Mouse (Mus musculus): ENCODE measurements around the gene Chrna7. TPM values are rescaled to one million over a fixed set of nuclear protein-coding genes. Genes with fewer than 3 reads are reported as not detected.

Gene Chrna7
- polyA plus RNA-seq, 1 experiment, result not detected

GRCm38 (mm10) chr7:63189647-63190534 lies 22.5 kb downstream of the Chrna7 start:
- Histone ChIP-seq H3K79me2 (ENCODE audit: control insufficient read depth, insufficient read depth) (no peaks in the 10 kb centered on the region), H3K36me3 (ENCODE audit: control insufficient read depth, insufficient read depth) (no peaks in the 10 kb centered on the region), H3K27me3 (ENCODE audit: control insufficient read depth, insufficient read depth, insufficient read length) (no peaks in the 10 kb centered on the region), H3K4me3 (no peak overlapping the region), H3K4me2 (ENCODE audit: low read depth) (no peak overlapping the region), H3ac (ENCODE audit: control insufficient read depth, insufficient read length) (no peak overlapping the region)
- no peak for TF ChIP-seq E2F4 (IDR thresholded peaks at IDR 0.05; ENCODE audit: insufficient read depth)

DNA sequence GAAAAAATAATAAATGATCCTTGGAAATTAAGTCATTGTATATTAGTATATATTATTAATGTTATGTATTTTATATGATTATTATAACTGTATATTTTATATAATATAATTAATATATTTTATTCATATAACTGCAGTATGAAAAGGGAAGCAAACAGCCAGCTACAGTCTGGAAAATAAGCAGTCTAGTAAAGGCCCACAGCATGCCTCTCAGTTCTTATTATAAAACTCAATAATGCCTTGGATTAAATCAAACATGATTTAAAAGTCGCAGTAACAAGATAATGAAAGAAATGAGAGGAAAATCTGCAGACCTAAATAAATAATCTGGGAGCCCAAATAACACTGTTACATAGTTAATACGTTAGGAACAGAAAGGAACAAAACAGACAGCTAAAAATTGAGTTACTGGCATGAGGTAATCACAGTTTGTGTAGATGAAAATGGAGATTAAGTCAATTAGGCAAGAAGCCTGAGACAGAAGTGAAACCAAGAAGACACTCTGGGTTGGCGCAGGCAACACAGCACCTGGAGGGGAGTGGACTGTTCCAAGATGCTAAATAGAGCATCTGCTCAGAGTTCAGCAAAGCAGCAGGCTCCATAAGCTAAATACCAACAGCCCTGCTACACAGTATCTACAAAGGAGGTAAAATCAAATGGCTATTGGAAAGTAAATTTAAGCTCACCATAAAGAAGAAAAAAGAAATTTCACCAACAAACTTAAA lies 42.1 kb downstream of the Chrna7 start:
- Histone ChIP-seq H3K27me3 (ENCODE audit: control insufficient read depth, insufficient read depth, insufficient read length) (no peaks in the 10 kb centered on the region), H3K79me2 (ENCODE audit: control insufficient read depth, insufficient read depth) (no peaks in the 10 kb centered on the region), H3K4me2 (ENCODE audit: low read depth) (no peak overlapping the region), H3ac (ENCODE audit: control insufficient read depth, insufficient read length) (no peak overlapping the region), H3K4me3 (no peak overlapping the region), H3K36me3 (ENCODE audit: control insufficient read depth, insufficient read depth) (no peaks in the 10 kb centered on the region)
- TF ChIP-seq E2F4 (IDR thresholded peaks at IDR 0.05; ENCODE audit: insufficient read depth) (no peak), MAX (IDR thresholded peaks at IDR 0.05; ENCODE audit: low read depth) (no peak)

- Histone ChIP-seq H3K79me2 (ENCODE audit: control insufficient read depth, insufficient read depth) (no peaks in the 10 kb centered on the region), H3K27me3 (ENCODE audit: control insufficient read depth, insufficient read depth, insufficient read length) (no peaks in the 10 kb centered on the region), H3ac (ENCODE audit: control insufficient read depth, insufficient read length) (no peak overlapping the region), H3K4me3 (no peak overlapping the region), H3K36me3 (ENCODE audit: control insufficient read depth, insufficient read depth) (no peaks in the 10 kb centered on the region), H3K4me2 (ENCODE audit: low read depth) (no peak overlapping the region)
- TF ChIP-seq TCF12 (IDR thresholded peaks at IDR 0.05; ENCODE audit: insufficient read depth, poor library complexity, severe bottlenecking), result no peak
- no peak for TF ChIP-seq SRF (IDR thresholded peaks at IDR 0.05; ENCODE audit: control insufficient read depth, insufficient read length, low read depth)
- TF ChIP-seq REST (IDR thresholded peaks at IDR 0.05; ENCODE audit: insufficient read depth, insufficient read length), result no peak
- no peak for TF ChIP-seq MAX (IDR thresholded peaks at IDR 0.05; ENCODE audit: low read depth)
- no peak for TF ChIP-seq POLR2AphosphoS2 (IDR thresholded peaks at IDR 0.05; ENCODE audit: insufficient read length, low read depth)
- TF ChIP-seq MYOD1 (IDR thresholded peaks at IDR 0.05; ENCODE audit: control insufficient read depth in 1 of 3, insufficient read length in 2 of 3, low read depth in 2 of 3), result no peak
- no peak for TF ChIP-seq TCF3 (IDR thresholded peaks at IDR 0.05; ENCODE audit: insufficient read length, low read depth)
Observed at GRCm38 (mm10) chr7:63164617-63165016, 47.8 kb downstream of the Chrna7 start.

- Histone ChIP-seq H3K79me2 (ENCODE audit: control insufficient read depth, insufficient read depth) (no peaks in the 10 kb centered on the region), H3ac (ENCODE audit: control insufficient read depth, insufficient read length) (no peak overlapping the region), H3K4me2 (ENCODE audit: low read depth) (no peak overlapping the region), H3K36me3 (ENCODE audit: control insufficient read depth, insufficient read depth) (no peaks in the 10 kb centered on the region), H3K27me3 (ENCODE audit: control insufficient read depth, insufficient read depth, insufficient read length) (no peaks in the 10 kb centered on the region), H3K4me3 (no peak overlapping the region)
- no peak for TF ChIP-seq SRF (IDR thresholded peaks at IDR 0.05; ENCODE audit: control insufficient read depth, insufficient read length, low read depth)
- no peak for TF ChIP-seq POLR2A (IDR thresholded peaks at IDR 0.05; ENCODE audit: insufficient read length, low read depth)
- TF ChIP-seq E2F4 (IDR thresholded peaks at IDR 0.05; ENCODE audit: insufficient read depth), result no peak
- no peak for TF ChIP-seq USF1 (IDR thresholded peaks at IDR 0.05; ENCODE audit: low read depth)
- no peak for TF ChIP-seq REST (IDR thresholded peaks at IDR 0.05; ENCODE audit: insufficient read depth, insufficient read length)
Observed at GRCm38 (mm10) chr7:63162272-63162864, 50.0 kb downstream of the Chrna7 start.

DNA sequence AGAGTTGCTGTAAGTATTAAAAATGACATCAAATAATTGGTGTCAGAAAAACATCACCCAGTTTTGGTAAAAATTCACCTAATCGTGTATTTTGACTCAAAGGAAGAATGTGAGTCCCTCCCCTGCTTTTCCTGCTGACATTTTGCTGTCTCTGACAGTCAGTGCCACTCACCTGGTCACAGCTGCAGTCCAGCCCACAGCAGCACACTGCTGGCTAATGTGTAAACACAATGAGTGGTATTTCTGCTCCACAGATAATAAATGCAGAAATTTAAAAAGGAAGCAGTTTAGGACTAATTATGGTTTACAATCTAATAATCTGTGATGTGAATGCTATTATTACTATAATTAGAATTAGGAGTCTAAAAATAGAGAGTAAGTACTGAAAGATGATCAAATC lies 59.1 kb downstream of the Chrna7 start:
- Histone ChIP-seq H3K27me3 (ENCODE audit: control insufficient read depth, insufficient read depth, insufficient read length) (no peaks in the 10 kb centered on the region), H3K4me3 (no peak overlapping the region), H3ac (ENCODE audit: control insufficient read depth, insufficient read length) (no peak overlapping the region), H3K4me2 (ENCODE audit: low read depth) (no peak overlapping the region), H3K79me2 (ENCODE audit: control insufficient read depth, insufficient read depth) (no peaks in the 10 kb centered on the region), H3K36me3 (ENCODE audit: control insufficient read depth, insufficient read depth) (no peaks in the 10 kb centered on the region)
- no peak for TF ChIP-seq E2F4 (IDR thresholded peaks at IDR 0.05; ENCODE audit: insufficient read depth)
- TF ChIP-seq REST (IDR thresholded peaks at IDR 0.05; ENCODE audit: insufficient read depth, insufficient read length), result no peak
- TF ChIP-seq CEBPB (IDR thresholded peaks at IDR 0.05; ENCODE audit: insufficient read depth, poor library complexity, severe bottlenecking), result no peak
- TF ChIP-seq SRF (IDR thresholded peaks at IDR 0.05; ENCODE audit: control insufficient read depth, insufficient read length, low read depth), result no peak
- no peak for TF ChIP-seq MYOD1 (IDR thresholded peaks at IDR 0.05; ENCODE audit: control insufficient read depth in 1 of 3, insufficient read length in 2 of 3, low read depth in 2 of 3)

DNA sequence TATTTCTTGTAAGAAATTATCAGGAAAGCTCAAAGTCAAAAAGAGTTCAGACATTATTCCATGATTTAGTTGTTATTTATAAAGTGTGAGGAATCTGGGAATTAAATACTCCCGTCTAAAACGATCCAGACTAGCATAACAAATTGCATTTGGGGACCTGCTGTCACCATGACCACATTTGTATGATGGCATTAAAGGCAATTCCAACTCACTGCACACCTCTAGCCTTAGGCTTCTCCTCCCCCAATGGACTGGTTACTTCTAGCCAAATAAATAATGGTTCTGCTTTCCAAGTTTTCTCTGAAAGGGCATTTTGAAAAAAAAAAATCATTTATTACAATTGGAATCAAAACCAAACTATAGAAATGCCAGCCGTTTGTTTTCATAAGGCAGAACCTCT lies 63.6 kb downstream of the Chrna7 start:
- Histone ChIP-seq H3K79me2 (ENCODE audit: control insufficient read depth, insufficient read depth) (no peaks in the 10 kb centered on the region), H3K4me3 (no peak overlapping the region), H3K27me3 (ENCODE audit: control insufficient read depth, insufficient read depth, insufficient read length) (no peaks in the 10 kb centered on the region), H3ac (ENCODE audit: control insufficient read depth, insufficient read length) (no peak overlapping the region), H3K36me3 (ENCODE audit: control insufficient read depth, insufficient read depth) (no peaks in the 10 kb centered on the region), H3K4me2 (ENCODE audit: low read depth) (no peak overlapping the region)
- TF ChIP-seq CEBPB (IDR thresholded peaks at IDR 0.05; ENCODE audit: insufficient read depth, poor library complexity, severe bottlenecking), result no peak
- no peak for TF ChIP-seq REST (IDR thresholded peaks at IDR 0.05; ENCODE audit: insufficient read depth, insufficient read length)
- no peak for TF ChIP-seq MYOG (IDR thresholded peaks at IDR 0.05; ENCODE audit: control insufficient read depth in 1 of 3, insufficient read depth in 1 of 3, insufficient read length in 2 of 3, low read depth in 2 of 3)
- TF ChIP-seq TCF3 (IDR thresholded peaks at IDR 0.05; ENCODE audit: insufficient read length, low read depth), result no peak
- no peak for TF ChIP-seq POLR2A (IDR thresholded peaks at IDR 0.05; ENCODE audit: insufficient read length, low read depth)
- no peak for TF ChIP-seq TCF12 (IDR thresholded peaks at IDR 0.05; ENCODE audit: insufficient read depth, poor library complexity, severe bottlenecking)
- TF ChIP-seq E2F4 (IDR thresholded peaks at IDR 0.05; ENCODE audit: insufficient read depth), result no peak
- no peak for TF ChIP-seq MAX (IDR thresholded peaks at IDR 0.05; ENCODE audit: low read depth)
- no peak for TF ChIP-seq USF1 (IDR thresholded peaks at IDR 0.05; ENCODE audit: low read depth)
- TF ChIP-seq SRF (IDR thresholded peaks at IDR 0.05; ENCODE audit: control insufficient read depth, insufficient read length, low read depth), result no peak
- TF ChIP-seq POLR2AphosphoS2 (IDR thresholded peaks at IDR 0.05; ENCODE audit: insufficient read length, low read depth), result no peak
- TF ChIP-seq MYOD1 (IDR thresholded peaks at IDR 0.05; ENCODE audit: control insufficient read depth in 1 of 3, insufficient read length in 2 of 3, low read depth in 2 of 3), result no peak

Measured in myocyte (in vitro differentiated cells).